Mouse (Mus musculus): ENCODE results near the gene Nol7. TPM values are rescaled to one million over a fixed set of nuclear protein-coding genes. Genes with fewer than 3 reads are reported as not detected.

The Nol7 gene
- polyA plus RNA-seq (2015; fragmentation: Illumina TruSeq; extraction: RNeasy Lipid Tissue Mini Kit (QIAGEN cat#74804); ENCODE audit: insufficient read depth, low replicate concordance) = 305 TPM

GRCm38 (mm10) chr13:43398297-43399080 lies at the start of gene Nol7:
Gene Nol7 (plus strand): TSS chr13:43398390.

GRCm38 (mm10) chr13:43364985-43365824 lies 33.0 kb upstream of the Nol7 start, which contains the start of gene Sirt5:
Gene Sirt5 (plus strand): TSS chr13:43365496.

Other genes with a start within 250 kb of the Nol7 start
- gene Tbc1d7, start 226.9 kb upstream of the Nol7 start, polyA plus RNA-seq (2015; fragmentation: Illumina TruSeq; extraction: RNeasy Lipid Tissue Mini Kit (QIAGEN cat#74804); ENCODE audit: insufficient read depth, low replicate concordance) = 8.7 TPM
- gene Gfod1, start 94.2 kb upstream of the Nol7 start, polyA plus RNA-seq (2015; fragmentation: Illumina TruSeq; extraction: RNeasy Lipid Tissue Mini Kit (QIAGEN cat#74804); ENCODE audit: insufficient read depth, low replicate concordance) = 4.5 TPM
- gene Sirt5, start 32.9 kb upstream of the Nol7 start, polyA plus RNA-seq (2015; fragmentation: Illumina TruSeq; extraction: RNeasy Lipid Tissue Mini Kit (QIAGEN cat#74804); ENCODE audit: insufficient read depth, low replicate concordance) = 9.4 TPM
- 94.8 TPM for gene Ranbp9, start 82.9 kb downstream of the Nol7 start, polyA plus RNA-seq (2015; fragmentation: Illumina TruSeq; extraction: RNeasy Lipid Tissue Mini Kit (QIAGEN cat#74804); ENCODE audit: insufficient read depth, low replicate concordance)
- gene Mcur1, start 161.8 kb downstream of the Nol7 start, polyA plus RNA-seq (2015; fragmentation: Illumina TruSeq; extraction: RNeasy Lipid Tissue Mini Kit (QIAGEN cat#74804); ENCODE audit: insufficient read depth, low replicate concordance) = 32.6 TPM
- gene Rnf182, start 217.3 kb downstream of the Nol7 start, polyA plus RNA-seq (2015; fragmentation: Illumina TruSeq; extraction: RNeasy Lipid Tissue Mini Kit (QIAGEN cat#74804); ENCODE audit: insufficient read depth, low replicate concordance) = 0.08 TPM